Mouse (Mus musculus): ENCODE results near the gene Glra4. TPM values are rescaled to one million over a fixed set of nuclear protein-coding genes. Genes with fewer than 3 reads are reported as not detected.
A peak's percentile ranks its signal among the peaks of the same experiment; 100 is the strongest.

Glra4 gene
- polyA plus RNA-seq, 1 experiment from 2014 or later = not detected

- ATAC-seq = peak; percentile 59
- Histone ChIP-seq H3K36me3 (no peaks in the 10 kb centered on the region), H3K27me3 (no peaks in the 10 kb centered on the region), H3K9ac (replicated peaks) (peak overlapping the region; percentile 76), H3K4me2 (replicated peaks) (peak overlapping the region; percentile 62), H3K27ac (peak overlapping the region; percentile 93), H3K4me3 (replicated peaks) (peak overlapping the region; percentile 52), H3K9me3 (no peaks in the 10 kb centered on the region), H3K4me1 (replicated peaks) (peaks cover 5% of the 10 kb centered on the region; the same call in 1 of the 2 replicates)
- 31% methylated on average over 14 of the region's 14 CpGs for WGBS
These were observed 71.2 kb downstream of the Glra4 start for GRCm38 (mm10) chrX:136708782-136709181.

- Histone ChIP-seq H3K9ac (replicated peaks) (peak overlapping the region; percentile 76), H3K4me2 (replicated peaks) (peak overlapping the region; percentile 62), H3K27me3 (no peaks in the 10 kb centered on the region), H3K4me1 (replicated peaks) (peaks cover 5% of the 10 kb centered on the region; the same call in 1 of the 2 replicates), H3K4me3 (replicated peaks) (peak overlapping the region; percentile 52), H3K36me3 (no peaks in the 10 kb centered on the region), H3K9me3 (no peaks in the 10 kb centered on the region), H3K27ac (peak overlapping the region; percentile 93)
- 23% methylated on average over 18 of the region's 18 CpGs for WGBS
- ATAC-seq = peak; percentile 91
These were observed 71.7 kb downstream of the Glra4 start for GRCm38 (mm10) chrX:136708168-136708681.

Other genes starting within 250 kb of the Glra4 start
- 0.18 TPM in 1 of 2 replicates, not detected in the other for gene Kir3dl2, start 236.1 kb downstream of the Glra4 start, polyA plus RNA-seq (2015; fragmentation: Nextera tagmentation; extraction: Ambion mirVana)
- 45.7 TPM in 2 replicates for gene Tceal3, start 189.3 kb downstream of the Glra4 start, polyA plus RNA-seq (2015; fragmentation: Nextera tagmentation; extraction: Ambion mirVana)
- 18.6 and 20.0 TPM in 2 replicates for gene Tceal1, start 72.2 kb downstream of the Glra4 start, polyA plus RNA-seq (2015; fragmentation: Nextera tagmentation; extraction: Ambion mirVana)
- gene Morf4l2, start 36.5 kb downstream of the Glra4 start, polyA plus RNA-seq (2015; fragmentation: Nextera tagmentation; extraction: Ambion mirVana) = 563 and 601 TPM in 2 replicates
- gene Plp1, start 42.5 kb upstream of the Glra4 start, polyA plus RNA-seq (2015; fragmentation: Nextera tagmentation; extraction: Ambion mirVana) = 8.7 and 10.7 TPM in 2 replicates
- 14.7 and 16.8 TPM in 2 replicates for gene Rab9b, start 88.6 kb upstream of the Glra4 start, polyA plus RNA-seq (2015; fragmentation: Nextera tagmentation; extraction: Ambion mirVana)
- gene H2bfm, start 147.2 kb upstream of the Glra4 start, polyA plus RNA-seq (2015; fragmentation: Nextera tagmentation; extraction: Ambion mirVana) = not detected in 2 replicates
- gene Tmsb15b2, start 195.4 kb upstream of the Glra4 start, polyA plus RNA-seq (2015; fragmentation: Nextera tagmentation; extraction: Ambion mirVana) = 84.4 and 99.7 TPM in 2 replicates
- 6.8 and 11.3 TPM in 2 replicates for gene Tmsb15l, start 196.7 kb upstream of the Glra4 start, polyA plus RNA-seq (2015; fragmentation: Nextera tagmentation; extraction: Ambion mirVana)
- gene Tmsb15b1, start 196.7 kb upstream of the Glra4 start, polyA plus RNA-seq (2015; fragmentation: Nextera tagmentation; extraction: Ambion mirVana) = 32.7 and 36.1 TPM in 2 replicates
- gene Zcchc18, start 213.0 kb upstream of the Glra4 start, polyA plus RNA-seq (2015; fragmentation: Nextera tagmentation; extraction: Ambion mirVana) = 234 and 245 TPM in 2 replicates